Mouse (Mus musculus): ENCODE results near the gene Wbp1l.

Wbp1l gene

DNA sequence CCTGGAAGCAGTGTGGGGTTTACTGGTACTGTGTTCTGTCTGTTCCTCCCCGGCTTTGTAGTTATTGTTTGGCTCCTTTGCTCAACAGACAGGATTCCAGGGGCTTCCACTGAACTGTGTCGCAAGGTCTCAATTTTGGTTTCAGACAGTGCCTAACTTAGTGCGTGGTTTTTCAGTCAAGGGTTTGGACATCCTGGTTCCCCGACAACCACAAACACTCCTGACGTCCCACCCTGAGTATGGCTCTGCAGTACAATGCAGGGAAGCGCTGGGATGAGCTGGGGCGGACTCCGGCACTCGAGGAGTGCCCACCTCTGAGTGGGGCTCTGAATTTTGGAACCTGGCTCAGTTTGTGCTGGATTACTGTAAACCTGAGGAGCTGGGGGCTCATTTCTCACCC lies 30.9 kb downstream of the Wbp1l start:
- no peak for DNase-seq (ENCODE audit: low spot score)

DNA sequence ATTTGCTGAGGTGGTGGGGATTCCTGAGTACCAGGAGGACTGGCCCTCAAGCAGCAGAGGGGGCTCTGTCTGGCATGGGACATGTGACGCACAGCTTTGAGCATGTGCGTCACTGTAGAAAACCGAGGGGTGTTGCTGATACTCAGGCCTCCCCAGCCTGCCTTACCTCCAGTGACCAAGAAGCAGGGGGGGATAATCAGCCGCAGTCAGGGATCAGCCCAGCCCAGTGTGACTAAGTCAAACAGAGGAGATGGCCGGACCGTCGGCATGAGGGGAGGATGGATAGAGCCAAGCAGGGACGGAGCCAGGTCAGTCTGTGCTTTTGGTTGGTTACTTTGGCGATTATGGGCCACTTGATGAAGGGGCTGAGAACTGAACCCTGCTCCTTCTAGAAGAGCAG lies 32.8 kb downstream of the Wbp1l start:
- no peak for DNase-seq (ENCODE audit: low spot score)

DNA sequence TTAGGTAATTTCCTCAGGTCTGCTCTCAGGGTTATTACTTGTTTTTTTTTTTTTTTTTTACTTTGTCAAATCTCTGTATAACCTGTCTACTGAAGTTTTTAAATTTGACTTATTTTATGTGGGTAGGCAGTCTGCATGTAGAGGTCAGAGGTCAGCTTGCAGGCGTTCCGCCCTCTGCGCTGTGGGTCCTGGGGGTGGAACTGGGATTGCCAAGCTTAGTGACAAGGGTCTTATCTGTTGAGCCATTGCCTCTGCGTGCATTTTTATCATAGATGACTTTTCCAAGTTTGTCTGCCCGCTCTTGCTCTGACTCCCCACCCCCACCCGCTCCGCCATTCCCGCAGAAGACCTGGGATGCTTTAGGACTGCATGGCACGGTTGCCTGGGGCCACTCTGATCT lies 36.9 kb downstream of the Wbp1l start:
- DNase-seq (ENCODE audit: low spot score): no peak

DNA sequence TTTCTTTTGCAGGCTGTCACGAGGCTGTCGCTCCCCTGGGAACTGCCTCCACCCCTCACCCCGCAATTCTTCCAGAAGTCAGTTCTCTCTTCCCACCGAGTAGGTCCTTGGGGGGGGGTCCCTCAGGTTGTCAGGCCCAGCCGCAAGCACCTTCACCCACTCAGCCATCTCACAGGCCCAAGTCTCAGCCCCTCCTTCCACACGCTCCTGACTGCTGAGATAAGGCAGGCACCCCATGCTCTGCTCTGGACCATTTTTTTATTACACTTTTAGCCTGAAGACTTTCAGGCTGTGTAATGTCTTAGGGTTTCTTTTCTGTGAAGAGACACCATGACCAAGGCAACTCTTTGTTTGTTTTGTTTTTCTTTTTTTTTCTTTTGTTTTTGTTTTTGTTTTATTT lies 38.7 kb downstream of the Wbp1l start:
- DNase-seq (ENCODE audit: low spot score): no peak

DNA sequence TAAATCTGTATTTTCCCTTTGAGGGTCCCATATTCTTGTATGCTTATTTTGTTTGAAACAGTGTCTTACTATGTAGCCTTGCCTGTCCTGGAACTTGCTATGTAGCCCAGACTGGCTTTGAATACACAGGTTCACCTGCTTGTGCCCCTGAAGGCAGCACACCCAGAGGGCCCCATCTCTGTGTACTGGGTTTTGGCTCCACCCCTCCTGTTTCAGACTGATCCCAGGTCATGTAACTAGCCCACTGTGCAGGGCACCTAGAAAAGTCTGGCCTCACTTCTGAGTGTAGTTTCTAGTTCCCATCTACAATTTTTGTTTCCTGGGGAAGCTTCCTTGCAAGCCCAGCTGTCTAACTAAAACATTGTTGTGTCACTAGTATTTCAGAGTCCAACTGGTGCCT lies 40.2 kb downstream of the Wbp1l start:
- DNase-seq (ENCODE audit: low spot score): no peak

DNA sequence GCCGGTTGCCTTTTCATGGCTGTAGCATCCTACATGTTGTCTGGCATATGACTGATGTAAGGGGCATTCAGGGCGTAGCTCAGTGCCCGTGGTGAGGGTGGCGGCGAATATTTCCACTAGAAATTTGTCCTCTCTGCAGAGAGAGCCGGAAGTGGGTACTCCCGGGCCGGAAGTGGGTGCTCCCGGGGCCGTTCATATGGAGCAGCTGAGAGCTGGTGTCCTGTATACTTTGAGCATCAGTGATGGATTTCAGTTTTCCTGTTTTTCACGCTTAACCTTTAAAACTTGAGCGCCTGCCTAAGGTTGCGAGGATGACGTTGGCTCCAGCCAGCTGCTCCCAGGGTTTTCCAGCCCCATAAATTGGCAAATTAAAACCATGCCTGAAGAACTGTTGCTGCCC lies 40.6 kb downstream of the Wbp1l start:
- no peak for DNase-seq (ENCODE audit: low spot score)

DNA sequence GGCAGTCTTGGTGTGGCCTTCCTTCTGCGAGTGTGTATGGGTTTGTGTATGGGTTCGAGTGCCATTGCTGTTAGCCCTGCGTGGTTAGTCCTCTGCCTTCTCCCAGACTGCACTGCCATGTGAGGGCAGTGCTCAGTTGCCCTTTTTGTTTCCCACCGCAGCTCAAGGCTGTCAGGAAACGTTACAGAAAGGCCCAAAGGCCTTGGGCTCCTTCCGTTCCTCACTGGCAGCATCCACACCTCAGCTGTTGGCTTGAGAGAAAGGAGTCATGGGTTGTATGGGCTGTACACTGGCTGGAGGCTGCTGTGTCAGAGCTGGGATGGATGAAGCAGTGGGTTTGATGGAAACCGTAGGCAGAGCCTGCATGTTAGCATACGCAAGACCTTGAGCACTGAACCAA lies 41.9 kb downstream of the Wbp1l start:
- DNase-seq (ENCODE audit: low spot score): no peak

DNA sequence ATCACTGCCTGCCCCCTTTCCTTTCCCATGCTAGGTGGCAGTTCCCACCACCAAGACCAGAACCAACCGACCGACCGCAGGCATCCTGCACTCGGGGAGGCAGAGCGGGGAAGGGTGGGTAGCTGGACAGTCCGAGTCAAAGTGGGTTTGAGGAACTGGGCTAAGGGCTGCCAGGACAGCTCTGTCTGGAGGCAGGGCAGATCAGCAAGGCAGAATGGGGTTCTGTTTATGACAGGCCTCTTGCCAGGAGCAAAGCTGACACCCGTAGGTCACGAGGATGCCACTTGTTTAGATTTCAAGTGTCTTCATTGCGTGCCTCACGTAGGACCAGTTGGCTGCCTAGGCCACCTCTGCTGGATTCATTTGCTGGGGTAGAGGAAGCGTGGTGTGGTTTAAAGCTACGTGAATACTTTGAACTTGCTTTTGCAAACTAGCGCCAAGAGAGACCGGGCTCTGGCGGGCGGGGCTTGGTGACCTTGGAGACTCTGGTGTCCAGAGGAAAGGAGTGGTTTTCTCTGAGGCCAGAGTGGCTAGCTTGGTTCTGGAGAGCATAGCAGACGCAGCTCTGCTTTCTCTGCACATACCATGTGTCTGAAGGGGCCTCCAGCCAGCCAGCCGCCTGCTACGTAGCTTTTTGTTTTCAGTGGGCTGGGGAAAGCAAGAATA lies 42.7 kb downstream of the Wbp1l start:
- peak; percentile 62 for DNase-seq (ENCODE audit: low spot score)

DNA sequence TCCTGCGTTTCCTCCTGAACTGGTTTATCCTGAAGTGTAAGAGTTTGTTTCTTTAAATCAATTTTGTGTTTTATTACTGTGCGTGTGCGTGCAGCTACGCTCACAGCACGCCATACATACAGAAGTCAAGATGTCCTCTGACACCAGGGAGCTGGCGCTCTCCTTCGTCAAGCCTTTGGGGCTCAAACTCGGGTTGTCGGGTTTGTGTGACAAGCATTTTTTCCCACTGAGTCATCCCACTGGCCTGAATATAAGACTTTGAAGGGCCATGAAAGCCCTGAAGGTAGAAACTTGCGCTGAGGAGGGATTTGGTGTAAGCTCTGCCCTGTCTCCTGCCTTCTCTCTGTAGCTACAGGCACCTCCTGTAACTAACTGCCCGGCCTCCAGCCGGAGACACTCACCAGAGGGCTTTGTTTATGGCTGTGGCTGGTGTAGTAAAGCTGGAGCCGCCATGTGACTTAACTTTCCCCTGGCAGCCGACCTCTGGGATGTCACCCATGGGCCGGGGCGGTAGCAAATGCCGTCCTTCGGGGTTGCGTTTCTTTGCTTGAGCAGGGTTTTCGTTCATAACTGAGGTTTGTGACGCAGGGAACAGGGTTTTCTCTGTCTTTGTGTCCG lies 43.4 kb downstream of the Wbp1l start:
- no peak for DNase-seq (ENCODE audit: low spot score)

DNA sequence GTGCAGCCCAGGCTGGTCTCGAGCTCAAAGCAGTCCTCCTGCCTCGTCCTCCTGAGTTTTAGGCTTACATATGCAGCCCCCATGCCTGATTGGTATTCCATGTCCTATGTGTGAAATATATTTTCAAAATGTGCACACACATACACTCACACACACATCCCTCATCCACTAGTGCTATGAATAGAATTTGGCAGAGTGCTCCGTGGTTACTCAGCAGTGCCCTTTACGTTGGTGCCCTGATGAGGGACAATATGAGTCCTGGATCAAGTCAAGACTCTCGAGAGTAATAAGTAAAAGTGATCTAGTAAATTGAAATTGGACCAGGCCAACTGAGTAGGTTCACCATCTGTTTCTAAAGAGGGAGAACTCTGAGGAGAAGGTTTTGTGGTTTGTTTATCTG lies 44.4 kb downstream of the Wbp1l start:
- no peak for DNase-seq (ENCODE audit: low spot score)

DNA sequence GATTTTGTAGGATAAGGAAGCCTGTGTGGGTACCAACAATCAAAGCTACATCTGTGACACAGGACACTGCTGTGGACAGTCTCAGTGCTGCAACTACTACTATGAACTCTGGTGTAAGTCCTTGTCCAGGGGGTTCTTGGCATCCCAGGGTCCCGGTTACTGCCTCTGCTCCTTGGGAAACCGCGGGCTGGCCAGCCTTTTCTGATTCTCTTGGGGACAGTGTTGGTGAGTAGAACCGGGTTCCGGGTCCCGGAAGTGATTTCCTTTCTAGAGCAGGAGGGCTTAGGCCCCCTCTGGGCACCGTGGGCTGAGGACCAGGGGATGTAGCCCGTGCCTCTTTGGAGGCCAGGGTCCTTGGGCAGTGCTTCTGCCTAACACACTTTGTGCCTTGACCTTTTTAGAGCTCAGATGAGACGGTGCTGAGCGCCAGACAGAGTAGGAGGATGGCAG lies 45.5 kb downstream of the Wbp1l start:
- no peak for DNase-seq (ENCODE audit: low spot score)

DNA sequence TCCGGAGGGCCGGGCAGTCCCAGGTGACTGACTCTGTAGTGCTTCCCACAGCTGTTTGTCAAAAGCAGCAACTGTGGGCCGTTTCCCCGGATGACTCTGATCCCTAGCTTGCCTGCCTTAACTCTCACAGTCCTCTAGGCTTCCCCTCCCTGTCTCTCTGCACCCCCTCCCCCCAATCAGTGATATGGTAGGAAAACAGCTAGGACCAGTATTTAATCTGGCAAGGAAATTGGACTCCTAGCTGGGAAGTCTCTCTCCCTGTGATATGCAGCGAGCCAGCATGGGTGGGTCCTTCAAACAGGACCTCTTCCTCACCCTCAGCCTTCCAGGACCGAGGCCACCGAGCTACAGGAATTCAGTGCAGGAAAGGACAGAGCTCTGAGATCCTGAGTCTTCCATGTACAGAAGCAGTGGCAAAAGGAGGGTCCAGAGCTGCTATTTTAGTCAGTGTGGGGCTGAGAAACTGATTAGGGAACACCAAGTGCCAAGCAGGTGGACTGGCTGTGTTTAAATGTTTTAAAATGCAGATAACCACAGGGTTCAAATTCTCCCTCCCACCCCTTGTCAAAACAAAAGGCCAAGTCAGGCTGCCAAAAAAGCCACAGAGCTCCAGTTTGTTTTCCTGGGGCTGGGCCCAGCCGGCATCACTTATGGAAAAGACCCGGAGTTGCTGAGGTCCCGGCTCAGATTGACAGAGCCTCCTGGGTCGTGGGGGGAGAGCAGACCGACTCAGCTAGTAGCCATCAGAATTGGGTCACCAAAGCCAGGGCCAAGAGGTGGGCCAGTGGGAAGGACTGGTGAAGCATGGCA lies 46.1 kb downstream of the Wbp1l start:
- peak; percentile 76 for DNase-seq (ENCODE audit: low spot score)

DNA sequence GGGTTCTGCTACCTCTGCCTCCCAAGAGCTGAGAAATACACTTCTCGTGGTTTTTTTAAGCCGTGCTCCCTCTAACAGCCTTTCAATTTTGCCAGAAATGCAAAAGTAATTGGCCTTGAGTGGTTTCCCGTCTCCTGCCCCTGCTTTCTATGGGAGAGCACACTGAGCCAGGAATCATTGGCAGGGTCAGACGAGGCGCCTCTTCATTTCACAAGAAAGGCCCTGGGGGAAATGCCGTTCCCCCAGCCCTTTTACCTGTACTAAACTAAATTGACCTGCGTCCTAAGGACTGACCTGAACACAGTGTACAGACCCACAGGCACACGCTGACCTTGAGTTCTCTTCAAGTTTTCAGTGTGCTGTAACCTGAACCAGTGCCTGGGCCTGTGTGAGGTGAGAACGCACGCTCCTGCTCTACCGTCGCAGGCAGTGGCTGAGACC lies 47.2 kb downstream of the Wbp1l start:
- no peak for DNase-seq (ENCODE audit: low spot score)

DNA sequence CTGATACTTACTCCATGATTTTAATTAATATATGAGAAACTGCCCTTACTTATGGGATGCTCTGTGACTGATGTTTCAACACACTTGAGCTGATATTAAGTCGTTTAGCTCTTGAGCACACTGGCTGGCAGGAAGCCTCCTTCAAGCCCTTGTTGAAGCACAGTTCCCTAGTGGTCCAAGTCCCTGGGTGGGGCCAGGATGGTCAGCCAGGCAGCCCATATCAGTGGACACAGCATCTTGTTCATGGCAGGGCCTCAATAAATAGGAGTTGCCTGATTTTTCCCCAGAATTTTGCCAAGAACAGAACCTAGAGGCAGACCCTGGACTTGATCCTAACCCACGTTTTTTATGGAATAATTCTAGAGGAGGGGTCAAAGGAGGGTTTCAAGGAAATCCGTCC lies 48.4 kb downstream of the Wbp1l start:
- no peak for DNase-seq (ENCODE audit: low spot score)

DNA sequence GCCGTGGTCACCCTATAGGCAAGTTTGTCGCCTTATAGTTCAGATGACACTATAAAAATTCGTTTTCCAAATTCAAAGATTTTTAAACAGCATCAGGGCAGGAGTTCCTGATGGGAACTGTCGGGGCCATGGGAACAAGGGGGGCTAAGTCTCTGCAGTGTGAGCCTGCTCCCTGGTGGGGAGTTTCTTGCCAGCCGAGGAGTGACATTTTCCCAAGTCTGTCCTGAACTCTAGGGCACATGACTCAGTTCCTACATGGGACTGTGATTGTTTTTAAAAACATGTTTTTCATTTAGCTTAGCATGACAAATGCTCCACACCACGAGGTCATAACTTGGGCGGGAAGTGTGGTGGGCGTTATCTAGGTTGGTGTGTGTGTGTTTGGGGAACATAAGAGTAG lies 49.0 kb downstream of the Wbp1l start:
- DNase-seq (ENCODE audit: low spot score): no peak

DNA sequence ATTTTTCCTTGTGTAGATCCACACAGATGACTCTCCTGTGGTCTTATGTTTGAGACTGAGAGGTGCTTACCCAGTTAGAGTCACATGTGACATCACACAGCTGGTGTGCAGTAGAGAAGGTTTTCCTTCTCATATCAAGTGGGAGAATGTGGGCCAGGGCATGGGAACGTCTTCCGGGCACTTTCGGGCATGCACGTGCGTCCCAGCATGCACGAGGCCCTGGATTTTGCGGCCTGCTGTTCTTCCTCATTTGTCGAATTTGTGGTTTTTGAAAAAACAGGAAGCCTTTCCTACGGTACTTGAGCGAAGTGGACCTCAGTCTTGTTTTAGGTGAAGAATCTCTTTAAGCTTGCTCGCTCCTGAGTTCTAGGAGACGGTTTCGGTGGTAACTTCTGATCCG lies 49.7 kb downstream of the Wbp1l start:
- DNase-seq (ENCODE audit: low spot score): no peak

DNA sequence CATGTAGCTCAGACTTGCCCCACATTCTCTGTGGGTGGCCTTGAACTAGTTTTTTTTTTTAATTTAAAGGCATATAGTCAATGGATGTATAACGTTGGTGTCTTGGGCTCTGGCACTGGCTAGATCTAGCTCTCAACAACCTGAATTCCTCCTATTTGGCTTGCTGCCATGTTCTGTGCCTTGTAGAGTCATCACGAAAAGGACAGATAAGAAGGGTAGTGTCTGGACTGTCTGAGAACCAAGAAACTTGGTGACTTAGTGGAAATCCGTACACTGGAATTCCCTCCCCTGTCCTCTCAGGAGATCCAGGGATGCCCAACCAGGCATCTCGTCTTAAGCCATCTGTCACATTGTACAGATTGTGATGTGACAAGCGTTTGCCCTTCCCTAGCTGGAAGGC lies 54.3 kb downstream of the Wbp1l start:
- no peak for DNase-seq (ENCODE audit: low spot score)

DNA sequence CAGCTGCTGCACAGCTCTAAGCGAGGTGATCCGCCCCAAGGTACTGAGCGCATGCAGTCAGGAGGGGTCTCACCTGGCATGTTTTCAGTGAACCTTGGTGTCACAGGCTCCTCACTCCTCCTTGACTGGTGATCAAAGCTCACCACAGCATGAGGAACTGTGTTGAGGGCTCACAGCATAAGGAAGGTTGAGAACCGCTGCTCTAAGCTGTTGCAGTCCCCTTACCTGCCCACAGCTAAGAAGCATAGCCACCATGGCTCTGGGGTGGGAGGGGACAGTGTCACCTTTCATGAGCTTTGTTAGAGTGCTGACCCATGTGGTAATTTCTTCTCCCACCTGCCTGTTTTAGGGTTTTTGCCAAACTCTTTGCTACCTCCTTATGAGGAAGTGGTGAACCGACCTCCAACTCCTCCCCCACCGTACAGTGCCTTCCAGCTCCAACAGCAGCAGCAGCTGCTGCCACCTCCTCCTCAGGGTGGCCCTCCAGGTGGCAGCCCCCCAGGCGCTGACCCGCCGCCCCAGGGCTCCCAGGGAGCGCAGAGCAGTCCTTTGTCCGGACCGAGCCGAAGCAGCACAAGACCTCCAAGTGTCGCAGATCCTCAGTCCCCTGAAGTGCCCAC lies 54.8 kb downstream of the Wbp1l start:
- DNase-seq (ENCODE audit: low spot score): no peak

DNA sequence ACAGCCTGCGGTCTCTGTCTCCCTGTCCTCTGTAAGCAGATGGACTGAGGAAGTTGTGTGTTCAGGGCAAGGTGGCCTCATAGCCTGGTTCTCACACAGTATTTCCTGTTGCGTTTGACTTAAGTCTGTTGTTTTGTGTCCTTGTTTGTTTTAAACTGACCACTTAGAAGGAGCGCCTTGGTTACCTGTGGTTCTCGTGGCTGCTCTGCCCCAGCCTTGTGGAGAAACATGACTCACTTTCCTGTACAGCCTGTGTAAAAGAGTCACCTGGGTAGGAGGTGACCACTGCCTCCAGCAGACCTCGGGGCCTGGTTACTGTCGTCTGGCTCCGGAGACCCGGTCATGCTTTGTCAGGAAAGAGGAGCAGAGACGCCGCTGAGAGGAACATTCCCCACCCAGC lies 56.7 kb downstream of the Wbp1l start:
- no peak for DNase-seq (ENCODE audit: low spot score)

DNA sequence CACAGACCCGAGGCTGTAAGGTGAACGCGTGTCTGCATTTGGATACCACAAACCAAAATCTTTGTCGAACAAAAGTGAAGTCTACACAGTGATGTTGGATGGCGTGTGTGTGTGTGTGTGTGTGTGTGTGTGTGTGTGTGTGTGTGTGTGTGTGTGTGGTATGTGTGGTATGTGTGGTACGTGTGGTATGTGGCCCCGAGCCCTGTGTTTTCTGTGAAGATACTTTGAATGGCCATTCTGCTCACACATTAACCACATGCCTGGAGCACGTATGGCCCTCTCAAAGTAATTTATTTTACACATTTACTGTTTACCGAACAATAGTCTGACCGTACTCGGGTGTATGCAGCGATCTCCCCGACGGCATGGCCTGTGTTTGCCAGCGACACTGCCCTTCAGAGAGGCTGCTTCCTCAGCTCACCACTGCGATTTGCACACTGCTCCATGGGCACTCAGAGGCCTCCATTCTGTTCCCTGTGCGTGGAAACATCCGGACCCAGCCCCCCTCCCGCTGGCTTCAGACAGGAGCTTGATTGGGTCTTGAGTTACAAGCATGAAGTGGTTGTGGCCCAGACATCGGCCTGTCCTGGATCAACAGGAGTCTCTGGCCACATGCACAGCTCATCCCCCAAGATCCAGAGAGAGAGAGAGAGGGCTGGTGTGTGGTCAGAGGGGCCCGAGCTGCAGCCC lies 57.4 kb downstream of the Wbp1l start:
- no peak for DNase-seq (ENCODE audit: low spot score)

DNA sequence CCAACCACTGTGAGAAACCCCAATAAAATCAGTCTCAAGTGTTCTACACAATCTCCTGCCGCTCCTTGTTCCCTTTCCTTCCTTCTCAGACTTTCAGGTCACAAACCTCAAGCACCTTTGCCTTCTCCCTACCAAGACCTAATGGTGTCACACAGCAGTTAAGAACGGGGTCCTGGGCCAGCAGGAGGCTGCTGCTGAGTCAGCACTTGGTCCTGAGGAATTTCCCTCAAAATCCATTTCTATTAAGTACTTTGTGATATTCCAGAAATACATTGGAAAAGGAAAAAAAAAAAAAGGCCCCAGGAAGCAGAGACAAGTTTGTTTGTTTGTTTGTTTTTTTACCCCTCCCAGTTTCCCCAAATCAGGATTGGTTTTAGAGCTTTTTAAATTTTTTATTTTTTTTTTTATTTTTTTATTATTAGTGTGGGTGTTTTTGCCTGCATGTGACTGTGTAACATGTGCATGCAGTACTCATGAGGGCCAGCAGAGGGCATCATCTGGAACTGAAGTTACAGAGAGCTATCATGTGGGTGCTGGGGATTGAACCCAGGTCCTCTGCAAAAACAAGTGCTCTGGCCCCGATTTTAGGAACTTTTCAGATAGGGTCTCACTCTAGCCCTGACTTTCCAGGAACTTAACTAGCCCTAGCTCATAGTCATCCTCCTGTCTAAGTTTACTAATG lies 58.6 kb downstream of the Wbp1l start:
- no peak for DNase-seq (ENCODE audit: low spot score)

DNA sequence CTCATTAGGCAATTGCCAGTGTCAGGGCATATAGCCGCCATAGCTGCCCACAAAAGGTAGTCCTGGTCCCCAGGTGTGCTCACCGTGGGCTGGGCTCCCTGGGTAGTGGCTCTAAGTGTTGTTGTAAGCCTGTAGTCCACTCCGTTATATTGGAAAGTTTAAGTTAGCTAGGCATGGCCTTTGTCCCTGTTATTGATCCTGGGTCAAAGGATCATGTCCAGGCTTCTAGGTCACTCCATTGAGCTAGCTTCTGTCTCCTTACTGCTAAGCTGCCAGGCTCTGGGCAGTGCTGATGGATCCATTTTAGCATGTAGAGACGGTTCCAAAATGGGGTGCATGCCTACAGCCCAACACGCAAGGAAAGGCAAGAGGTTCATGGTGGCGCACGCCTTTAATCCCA lies 59.5 kb downstream of the Wbp1l start:
- DNase-seq (ENCODE audit: low spot score): no peak
